Mouse (Mus musculus) mesoderm, embryonic 11.5 days (tissue): ENCODE measurements around the gene Gga1.
"Not testable (repeated sequence)": the region's sequence is repeated elsewhere in the genome, so short reads cannot be mapped to it uniquely, and the experiment has no call there.

Experiments
- DNase-seq: peaks from one replicate; pipeline ENCODE4 v3.0.0-alpha.2; 2012; ENCODE audit warnings: low read depth, low spot score

Gga1 gene

GRCm38 (mm10) chr15:78845321-78845720 is 31.7 kb upstream of the Gga1 start:
- DNase-seq = no peak

GRCm38 (mm10) chr15:78845867-78846266 is 31.1 kb upstream of the Gga1 start:
- DNase-seq = no peak

GRCm38 (mm10) chr15:78846352-78846751 is 30.6 kb upstream of the Gga1 start:
- DNase-seq = no peak

- not testable (repeated sequence) for DNase-seq
These were observed 30.2 kb upstream of the Gga1 start for GRCm38 (mm10) chr15:78846805-78847204.

GRCm38 (mm10) chr15:78848467-78848866 is 28.5 kb upstream of the Gga1 start:
- DNase-seq = peak; percentile 74

GRCm38 (mm10) chr15:78849485-78849884 is 27.5 kb upstream of the Gga1 start:
- no peak for DNase-seq

GRCm38 (mm10) chr15:78850059-78850824 is 26.7 kb upstream of the Gga1 start:
- DNase-seq = no peak

- no peak for DNase-seq
These were observed 26.0 kb upstream of the Gga1 start for GRCm38 (mm10) chr15:78850944-78851343.

GRCm38 (mm10) chr15:78851505-78852153 is 25.4 kb upstream of the Gga1 start:
- DNase-seq = peak; percentile 92

GRCm38 (mm10) chr15:78855303-78855965 is 21.6 kb upstream of the Gga1 start, which contains the start of gene Lgals2:
Gene Lgals2 (minus strand): TSS chr15:78855529.
- DNase-seq = no peak

GRCm38 (mm10) chr15:78857009-78857408 is 20.0 kb upstream of the Gga1 start:
- DNase-seq = no peak

GRCm38 (mm10) chr15:78859311-78859710 is 17.7 kb upstream of the Gga1 start:
- DNase-seq = no peak

- DNase-seq = no peak
These were observed 17.3 kb upstream of the Gga1 start for GRCm38 (mm10) chr15:78859714-78860113.

GRCm38 (mm10) chr15:78862280-78862679 is 14.7 kb upstream of the Gga1 start:
- DNase-seq = no peak

GRCm38 (mm10) chr15:78863154-78863553 is 13.8 kb upstream of the Gga1 start:
- no peak for DNase-seq

- no peak for DNase-seq
These were observed 13.1 kb upstream of the Gga1 start for GRCm38 (mm10) chr15:78863852-78864253.

- peak; percentile 56 for DNase-seq
These were observed 8.6 kb upstream of the Gga1 start for GRCm38 (mm10) chr15:78868398-78868797.

GRCm38 (mm10) chr15:78868826-78869233 is 8.2 kb upstream of the Gga1 start:
- no peak for DNase-seq

GRCm38 (mm10) chr15:78869775-78870174 is 7.2 kb upstream of the Gga1 start:
- peak; percentile 79 for DNase-seq

- DNase-seq = no peak
These were observed 4.9 kb upstream of the Gga1 start for GRCm38 (mm10) chr15:78872021-78872608.

GRCm38 (mm10) chr15:78873803-78874435 is 3.1 kb upstream of the Gga1 start:
- no peak for DNase-seq

GRCm38 (mm10) chr15:78874989-78875388 is 2.0 kb upstream of the Gga1 start:
- no peak for DNase-seq
